ENCODE assay signal across 19 mouse cellular contexts in genomic region chr9:45153361-45153760, GRCm38 (mm10). TPM values are rescaled to one million over a fixed set of nuclear protein-coding genes. Genes with fewer than 3 reads are reported as not detected.
"Had no signal": no experiment of that assay in that cellular context is flagged by ENCODE, and none has a peak within 500 bp of the region (broad histone marks: within the 10 kb centered on the region; RNA-seq: fewer than 3 reads in every experiment).

No protein-coding gene starts in this region.

- H3K9me3 ChIP-seq: intestine, embryonic 15.5 days; midbrain, embryonic 15.5 days; stomach, embryonic 15.5 days had no signal

- H3K36me3 ChIP-seq: intestine, embryonic 15.5 days; limb, embryonic 13.5 days; midbrain, embryonic 15.5 days; neural tube, embryonic 13.5 days; stomach, embryonic 15.5 days had no signal

- H3K9ac ChIP-seq: intestine, embryonic 15.5 days; limb, embryonic 13.5 days; liver, embryonic 14.5 days; midbrain, embryonic 15.5 days; neural tube, embryonic 13.5 days; stomach, embryonic 15.5 days had no signal

- H3K4me1 ChIP-seq: intestine, embryonic 15.5 days; limb, embryonic 13.5 days; midbrain, embryonic 15.5 days; neural tube, embryonic 13.5 days; stomach, embryonic 15.5 days had no signal

- H3K4me2 ChIP-seq: intestine, embryonic 15.5 days; limb, embryonic 13.5 days; midbrain, embryonic 11.5 days; midbrain, embryonic 15.5 days; neural tube, embryonic 13.5 days; stomach, embryonic 15.5 days had no signal

- ATAC-seq: intestine, embryonic 15.5 days; midbrain, embryonic 15.5 days had no signal

- DNase-seq: kidney, adult 18-20 months; kidney, postnatal 36 days; left cerebral cortex, postnatal 4 days; lung, adult 18-20 months; lung, postnatal 4 days; right cerebral cortex, postnatal 14 days had no signal

- H3K4me3 ChIP-seq: intestine, embryonic 15.5 days; limb, embryonic 13.5 days; midbrain, embryonic 15.5 days; neural tube, embryonic 13.5 days; stomach, embryonic 15.5 days had no signal

- H3K27ac ChIP-seq: intestine, embryonic 15.5 days; limb, embryonic 13.5 days; liver, embryonic 14.5 days; midbrain, embryonic 15.5 days; neural tube, embryonic 13.5 days; stomach, embryonic 15.5 days had no signal

RNA-seq across cellular contexts. Expression of gene BC049352, which starts 28.4 kb away (rescaled TPM):
- total RNA-seq: left cerebral cortex, postnatal 4 days; megakaryocyte, adult 5-6 weeks had no signal
- polyA plus RNA-seq: kidney, embryonic 14.5 days; limb, embryonic 13.5 days; midbrain, embryonic 11.5 days; midbrain, embryonic 15.5 days; neural tube, embryonic 13.5 days had no signal

RNA-seq across cellular contexts. Expression of gene Scn2b, which starts 35.8 kb away (rescaled TPM):
- total RNA-seq: liver, adult 2 months had no signal
- polyA plus RNA-seq: liver, adult 2 months had no signal

RNA-seq across cellular contexts. Expression of gene Tmprss4, which starts 50.5 kb away (rescaled TPM):
- total RNA-seq: layer of hippocampus, adult 18-20 months; layer of hippocampus, postnatal 10 days; left cerebral cortex, postnatal 10 days; left cerebral cortex, postnatal 4 days had no signal
- polyA plus RNA-seq: midbrain, embryonic 11.5 days; midbrain, embryonic 15.5 days; neural tube, embryonic 13.5 days had no signal
